Mouse (Mus musculus) kidney, adult 8-10 months (tissue): ENCODE measurements around the gene Dip2c.

Source experiments
- DNase-seq, 2 experiments: peaks; one replicate each; pipeline ENCODE4 v3.0.0; 2022

Dip2c gene

GRCm38 (mm10) chr13:9683280-9683679 is 407.0 kb downstream of the Dip2c start:
- no peak for DNase-seq

GRCm38 (mm10) chr13:9684153-9684923 is 408.0 kb downstream of the Dip2c start:
- DNase-seq, result no peak

- DNase-seq, result no peak
These were observed 409.9 kb downstream of the Dip2c start for GRCm38 (mm10) chr13:9686261-9686660.

- no peak for DNase-seq
These were observed 410.4 kb downstream of the Dip2c start for GRCm38 (mm10) chr13:9686765-9687164.

- DNase-seq, result no peak
These were observed 413.0 kb downstream of the Dip2c start for GRCm38 (mm10) chr13:9689366-9689765.

GRCm38 (mm10) chr13:9692876-9693275 is 416.5 kb downstream of the Dip2c start:
- no peak for DNase-seq

GRCm38 (mm10) chr13:9694651-9695050 is 418.3 kb downstream of the Dip2c start:
- no peak for DNase-seq

- DNase-seq, result no peak
These were observed 419.1 kb downstream of the Dip2c start for GRCm38 (mm10) chr13:9695403-9695802.

- no peak for DNase-seq
These were observed 419.5 kb downstream of the Dip2c start for GRCm38 (mm10) chr13:9695809-9696208.

GRCm38 (mm10) chr13:9697340-9697739 is 421.0 kb downstream of the Dip2c start:
- no peak for DNase-seq

- no peak for DNase-seq
These were observed 426.4 kb downstream of the Dip2c start for GRCm38 (mm10) chr13:9702615-9703235.

- DNase-seq, result no peak
These were observed 430.4 kb downstream of the Dip2c start for GRCm38 (mm10) chr13:9706720-9707119.

- DNase-seq, result no peak
These were observed 432.3 kb downstream of the Dip2c start for GRCm38 (mm10) chr13:9708433-9709240.

- DNase-seq, result no peak
These were observed 436.1 kb downstream of the Dip2c start for GRCm38 (mm10) chr13:9712409-9712808.

GRCm38 (mm10) chr13:9712971-9713370 is 436.6 kb downstream of the Dip2c start:
- no peak for DNase-seq

GRCm38 (mm10) chr13:9713462-9714134 is 437.3 kb downstream of the Dip2c start:
- no peak for DNase-seq

- no peak for DNase-seq
These were observed 438.9 kb downstream of the Dip2c start for GRCm38 (mm10) chr13:9715224-9715623.
